Mouse (Mus musculus): ENCODE results near the gene Srgap3. TPM values are rescaled to one million over a fixed set of nuclear protein-coding genes. Genes with fewer than 3 reads are reported as not detected.

Srgap3 gene
- polyA plus RNA-seq (2012; fragmentation: generic; extraction: Trizol), result 4.6 TPM
- long read RNA-seq, experiment 1, full-length matches to known transcripts, result 1 of 6 reads
- long read RNA-seq, experiment 1, partial matches to known transcripts, result 2 of 6 reads
- long read RNA-seq, experiment 1, other reads (novel, unspliced or antisense), result 3 of 6 reads
- long read RNA-seq, experiment 2, full-length matches to known transcripts, result 2 of 17 reads
- long read RNA-seq, experiment 2, partial matches to known transcripts, result 4 of 17 reads
- long read RNA-seq, experiment 2, other reads (novel, unspliced or antisense), result 11 of 17 reads

DNA sequence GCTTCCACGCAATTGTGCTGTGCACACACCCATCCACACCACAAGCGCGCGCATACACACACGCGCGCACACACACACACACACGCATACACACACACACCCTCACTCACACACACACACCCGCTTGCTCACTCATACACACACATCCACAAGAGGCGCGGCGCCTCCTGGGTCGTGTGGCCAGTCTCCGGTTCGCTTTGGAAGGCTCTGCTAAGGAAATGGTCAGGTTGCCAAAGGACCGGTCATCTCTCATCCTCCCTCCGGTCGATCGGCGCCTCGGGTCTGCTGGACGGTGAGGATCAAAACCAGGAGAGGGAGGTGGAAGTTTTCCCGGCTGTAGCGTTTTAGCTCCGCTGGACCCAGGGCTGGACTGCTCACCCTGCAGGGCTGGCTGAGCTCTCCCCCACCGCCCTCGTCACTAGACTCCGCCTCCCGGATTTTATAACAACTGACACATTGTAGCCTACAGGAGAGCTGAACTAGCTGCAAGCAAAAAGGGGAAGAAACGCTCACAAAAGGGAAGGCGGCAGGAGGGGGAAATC lies at the start of gene Srgap3:
TSS of gene Srgap3 (minus strand) at position 372 of the 542 bp plus-strand sequence.
- H3K36me3 ChIP-seq (ENCODE audit: control insufficient read depth, insufficient read depth), result no peaks in the 10 kb centered on the region
- H3ac ChIP-seq (ENCODE audit: control insufficient read depth, insufficient read length, low read depth), result peak within 1 kb of the TSS; percentile 74
- no peaks in the 10 kb centered on the region for H3K27me3 ChIP-seq (ENCODE audit: control insufficient read depth, insufficient read depth, insufficient read length)
- H3K79me3 ChIP-seq (ENCODE audit: low read depth), result no peaks in the 10 kb centered on the region
- H3K79me2 ChIP-seq (ENCODE audit: control insufficient read depth, insufficient read depth), result peaks cover 48% of the 10 kb centered on the region
- no peak for TF ChIP-seq MYOG (IDR thresholded peaks at IDR 0.05; ENCODE audit: control insufficient read depth, extremely low read depth, insufficient read length)
- TF ChIP-seq MAX (IDR thresholded peaks at IDR 0.05), result peak; percentile 6
- no peak for TF ChIP-seq CTCF (IDR thresholded peaks at IDR 0.05; ENCODE audit: control insufficient read depth, insufficient read depth, insufficient read length)
- peak within 1 kb of the TSS; percentile 49 for H3K4me3 ChIP-seq (ENCODE audit: insufficient read depth, poor library complexity, severe bottlenecking)

DNA sequence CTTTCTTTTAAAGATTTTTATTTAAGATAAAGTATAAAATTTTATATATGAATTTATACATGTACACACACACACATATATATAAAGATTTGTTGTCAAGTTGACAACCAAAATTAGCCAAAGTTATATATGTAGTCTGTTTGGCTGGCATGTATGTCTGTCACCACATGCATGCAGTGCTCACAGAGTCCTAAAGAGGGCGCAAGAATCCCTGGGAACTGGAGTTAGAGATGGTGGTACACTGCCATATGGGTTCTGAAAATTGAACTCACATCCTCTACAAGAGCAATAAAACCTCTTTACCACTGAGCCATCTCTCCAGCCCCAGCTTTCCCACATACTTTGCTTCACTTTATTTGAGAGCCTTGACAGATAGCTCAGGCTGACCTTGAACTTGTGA lies 48.6 kb upstream of the Srgap3 start:
- H3K79me2 ChIP-seq (ENCODE audit: control insufficient read depth, insufficient read depth), result no peaks in the 10 kb centered on the region
- TF ChIP-seq USF1 (IDR thresholded peaks at IDR 0.05; ENCODE audit: low read depth) (no peak), CEBPB (IDR thresholded peaks at IDR 0.05; ENCODE audit: low read depth) (no peak), MYOG (IDR thresholded peaks at IDR 0.05; ENCODE audit: control insufficient read depth, extremely low read depth, insufficient read length) (no peak), CTCF (IDR thresholded peaks at IDR 0.05; ENCODE audit: control insufficient read depth, insufficient read depth, insufficient read length) (no peak), FOSL1 (IDR thresholded peaks at IDR 0.05; ENCODE audit: insufficient read depth, low read length, poor library complexity, severe bottlenecking) (no peak), MAX (IDR thresholded peaks at IDR 0.05) (no peak), MYOD1 (IDR thresholded peaks at IDR 0.05; ENCODE audit: control insufficient read depth, insufficient read length, low read depth) (no peak)
- H3K36me3 ChIP-seq (ENCODE audit: control insufficient read depth, insufficient read depth), result no peaks in the 10 kb centered on the region
- H3ac ChIP-seq (ENCODE audit: control insufficient read depth, insufficient read length, low read depth), result no peak overlapping the region
- H3K4me3 ChIP-seq (ENCODE audit: insufficient read depth, poor library complexity, severe bottlenecking), result no peak overlapping the region
- H3K79me3 ChIP-seq (ENCODE audit: low read depth), result no peaks in the 10 kb centered on the region
- H3K27me3 ChIP-seq (ENCODE audit: control insufficient read depth, insufficient read depth, insufficient read length), result no peaks in the 10 kb centered on the region

DNA sequence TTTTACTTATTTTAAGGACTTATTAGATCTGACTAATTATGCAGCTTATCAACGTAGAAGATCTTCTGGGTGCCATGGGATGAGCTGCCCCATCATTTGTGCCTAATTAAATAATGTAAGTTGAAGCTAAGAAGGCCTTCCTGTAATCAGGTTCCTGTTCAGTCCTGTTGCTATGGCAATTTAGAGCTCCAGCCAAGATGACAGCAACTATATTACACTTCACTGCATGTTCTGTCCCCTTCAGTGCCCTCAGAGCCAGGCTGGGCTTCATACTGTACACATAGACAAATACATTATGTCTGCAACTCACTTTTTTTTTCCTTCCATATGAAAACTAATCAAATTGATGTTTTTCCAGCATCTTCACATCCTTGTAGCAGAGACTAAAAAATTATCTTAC lies 43.1 kb upstream of the Srgap3 start:
- H3K79me3 ChIP-seq (ENCODE audit: low read depth), result no peaks in the 10 kb centered on the region
- H3K27me3 ChIP-seq (ENCODE audit: control insufficient read depth, insufficient read depth, insufficient read length), result no peaks in the 10 kb centered on the region
- H3K4me3 ChIP-seq (ENCODE audit: insufficient read depth, poor library complexity, severe bottlenecking), result no peak overlapping the region
- no peaks in the 10 kb centered on the region for H3K36me3 ChIP-seq (ENCODE audit: control insufficient read depth, insufficient read depth)
- no peaks in the 10 kb centered on the region for H3K79me2 ChIP-seq (ENCODE audit: control insufficient read depth, insufficient read depth)
- no peak overlapping the region for H3ac ChIP-seq (ENCODE audit: control insufficient read depth, insufficient read length, low read depth)
- TF ChIP-seq MAX (IDR thresholded peaks at IDR 0.05) (no peak), MYOG (IDR thresholded peaks at IDR 0.05; ENCODE audit: control insufficient read depth, extremely low read depth, insufficient read length) (no peak), CEBPB (IDR thresholded peaks at IDR 0.05; ENCODE audit: low read depth) (no peak), CTCF (IDR thresholded peaks at IDR 0.05; ENCODE audit: control insufficient read depth, insufficient read depth, insufficient read length) (no peak), USF1 (IDR thresholded peaks at IDR 0.05; ENCODE audit: low read depth) (no peak), FOSL1 (IDR thresholded peaks at IDR 0.05; ENCODE audit: insufficient read depth, low read length, poor library complexity, severe bottlenecking) (no peak), MYOD1 (IDR thresholded peaks at IDR 0.05; ENCODE audit: control insufficient read depth, insufficient read length, low read depth) (no peak)

DNA sequence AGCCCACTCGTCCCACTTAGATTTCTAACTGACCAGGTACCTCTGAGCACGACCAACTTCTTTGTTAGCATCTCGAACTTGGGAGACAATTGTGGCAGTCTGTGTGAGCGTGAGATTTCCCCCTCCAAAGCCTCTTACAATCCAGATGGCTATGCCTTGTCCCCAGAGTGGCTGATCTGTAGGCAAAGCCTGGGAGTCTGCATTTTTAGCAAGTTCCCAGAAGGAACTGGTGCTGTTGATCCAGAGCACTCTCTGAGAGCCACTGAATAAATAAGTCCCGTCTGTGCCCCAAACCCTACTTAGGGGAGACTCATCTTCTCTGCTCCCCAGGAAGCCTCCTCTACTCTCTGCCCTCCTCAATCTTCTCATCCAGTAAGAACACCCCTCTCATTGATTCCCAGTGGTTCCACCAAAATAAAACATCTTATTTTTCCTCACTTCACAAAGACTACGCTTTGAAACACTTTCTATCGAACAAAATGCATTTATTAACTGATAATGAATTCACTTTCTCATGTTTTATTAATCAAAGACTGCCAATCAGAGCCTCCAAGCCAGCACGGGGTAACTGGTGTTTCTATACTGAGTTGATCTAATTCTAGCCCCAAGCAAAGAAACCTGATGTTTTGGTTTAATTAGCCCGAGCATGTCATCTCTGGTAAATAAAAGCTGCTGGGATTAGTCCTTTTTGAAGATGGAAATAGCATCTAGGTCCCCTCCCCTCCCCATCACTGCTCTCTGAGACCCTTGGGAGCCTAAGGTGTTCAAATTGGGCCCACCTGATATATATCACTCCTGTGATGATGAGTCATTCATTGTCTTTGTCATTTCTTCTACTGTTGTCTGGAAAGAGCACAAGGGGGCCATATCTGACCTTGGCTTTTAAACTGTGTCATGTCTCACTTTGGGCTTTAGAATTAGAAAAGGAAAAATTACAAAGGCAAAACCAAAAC lies 38.6 kb upstream of the Srgap3 start:
- H3K79me2 ChIP-seq (ENCODE audit: control insufficient read depth, insufficient read depth), result no peaks in the 10 kb centered on the region
- no peaks in the 10 kb centered on the region for H3K36me3 ChIP-seq (ENCODE audit: control insufficient read depth, insufficient read depth)
- no peaks in the 10 kb centered on the region for H3K79me3 ChIP-seq (ENCODE audit: low read depth)
- TF ChIP-seq FOSL1 (IDR thresholded peaks at IDR 0.05; ENCODE audit: insufficient read depth, low read length, poor library complexity, severe bottlenecking) (no peak), CTCF (IDR thresholded peaks at IDR 0.05; ENCODE audit: control insufficient read depth, insufficient read depth, insufficient read length) (no peak), CEBPB (IDR thresholded peaks at IDR 0.05; ENCODE audit: low read depth) (no peak), MYOG (IDR thresholded peaks at IDR 0.05; ENCODE audit: control insufficient read depth, extremely low read depth, insufficient read length) (no peak), MYOD1 (IDR thresholded peaks at IDR 0.05; ENCODE audit: control insufficient read depth, insufficient read length, low read depth) (no peak), USF1 (IDR thresholded peaks at IDR 0.05; ENCODE audit: low read depth) (no peak), MAX (IDR thresholded peaks at IDR 0.05) (no peak)
- no peak overlapping the region for H3K4me3 ChIP-seq (ENCODE audit: insufficient read depth, poor library complexity, severe bottlenecking)
- H3ac ChIP-seq (ENCODE audit: control insufficient read depth, insufficient read length, low read depth), result no peak overlapping the region
- no peaks in the 10 kb centered on the region for H3K27me3 ChIP-seq (ENCODE audit: control insufficient read depth, insufficient read depth, insufficient read length)

DNA sequence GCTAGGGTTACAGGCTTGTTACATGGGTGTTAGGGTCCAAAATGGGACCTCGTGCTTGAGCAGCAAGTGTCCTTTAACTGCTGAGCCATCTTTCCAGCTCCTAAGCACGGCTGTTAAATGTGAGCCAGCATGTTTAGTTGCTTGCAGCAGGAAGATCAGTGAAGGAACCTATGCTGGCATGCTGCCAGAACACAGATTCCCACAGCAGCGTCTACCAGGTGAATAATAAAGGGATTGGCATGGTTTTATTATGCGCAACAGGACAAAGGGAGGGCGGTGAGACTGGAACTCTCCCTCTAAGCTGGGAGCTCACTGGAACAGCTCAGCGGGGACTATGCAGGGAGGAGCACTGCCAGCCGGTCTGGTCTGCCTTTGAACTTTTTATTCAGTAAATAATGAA lies 35.2 kb upstream of the Srgap3 start:
- H3K79me3 ChIP-seq (ENCODE audit: low read depth), result no peaks in the 10 kb centered on the region
- no peak overlapping the region for H3ac ChIP-seq (ENCODE audit: control insufficient read depth, insufficient read length, low read depth)
- H3K27me3 ChIP-seq (ENCODE audit: control insufficient read depth, insufficient read depth, insufficient read length), result no peaks in the 10 kb centered on the region
- TF ChIP-seq USF1 (IDR thresholded peaks at IDR 0.05; ENCODE audit: low read depth), result no peak
- no peak for TF ChIP-seq FOSL1 (IDR thresholded peaks at IDR 0.05; ENCODE audit: insufficient read depth, low read length, poor library complexity, severe bottlenecking)
- no peak for TF ChIP-seq CTCF (IDR thresholded peaks at IDR 0.05; ENCODE audit: control insufficient read depth, insufficient read depth, insufficient read length)
- no peak for TF ChIP-seq MAX (IDR thresholded peaks at IDR 0.05)
- no peak for TF ChIP-seq MYOD1 (IDR thresholded peaks at IDR 0.05; ENCODE audit: control insufficient read depth, insufficient read length, low read depth)
- no peak for TF ChIP-seq MYOG (IDR thresholded peaks at IDR 0.05; ENCODE audit: control insufficient read depth, extremely low read depth, insufficient read length)
- TF ChIP-seq CEBPB (IDR thresholded peaks at IDR 0.05; ENCODE audit: low read depth), result no peak
- H3K79me2 ChIP-seq (ENCODE audit: control insufficient read depth, insufficient read depth), result no peaks in the 10 kb centered on the region
- H3K36me3 ChIP-seq (ENCODE audit: control insufficient read depth, insufficient read depth), result no peaks in the 10 kb centered on the region
- H3K4me3 ChIP-seq (ENCODE audit: insufficient read depth, poor library complexity, severe bottlenecking), result no peak overlapping the region

All from C2C12 (cell line).